In the genomic region with DNA sequence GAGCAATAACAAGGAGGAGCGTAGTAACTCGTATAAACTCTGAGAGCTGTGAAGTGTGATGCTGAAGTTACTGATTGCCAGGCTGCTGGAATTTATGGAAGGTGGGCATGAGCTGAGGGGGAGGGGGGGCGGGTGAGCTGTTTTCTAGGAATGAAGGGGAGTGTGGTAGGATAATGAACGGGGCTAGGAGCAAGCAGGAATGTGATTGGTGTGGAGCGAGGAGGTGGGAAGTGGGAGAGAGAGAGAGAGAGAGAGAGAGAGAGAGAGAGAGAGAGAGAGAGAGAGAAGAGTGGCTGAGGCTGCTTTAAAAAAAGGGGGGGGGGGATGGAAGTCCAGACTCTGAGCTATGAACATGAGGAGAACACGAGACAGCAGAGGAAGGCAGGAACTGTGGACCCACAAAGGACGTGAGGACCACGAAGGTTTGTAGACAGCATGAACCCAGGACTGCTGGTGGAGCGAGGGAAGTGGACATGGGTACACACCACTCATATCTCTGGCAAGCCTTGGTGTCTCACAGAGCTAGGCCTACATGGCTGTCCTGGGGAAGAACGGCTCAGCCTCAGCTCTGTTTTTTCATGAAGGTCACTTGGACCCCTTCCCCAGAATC, we compare ENCODE assay signal across 8 mouse cellular contexts. TPM values are rescaled to one million over a fixed set of nuclear protein-coding genes. Genes with fewer than 3 reads are reported as not detected.
DNase-seq lines count a peak whose midpoint lies in the region; ATAC-seq and TF ChIP-seq lines count a peak whose summit lies in the region.
"Had no signal": no experiment of that assay in that cellular context is flagged by ENCODE, and none has a peak within 500 bp of the region (broad histone marks: within the 10 kb centered on the region; RNA-seq: fewer than 3 reads in every experiment).

No protein-coding gene starts in this region.

- H3K9ac ChIP-seq in lung, postnatal 0 days (replicated peaks; ENCODE audit: low read depth), result no peak overlapping the region
- no peak overlapping the region for H3K9ac ChIP-seq in forebrain, embryonic 16.5 days (replicated peaks; ENCODE audit: low read depth, low read length)
- H3K9ac ChIP-seq in limb, embryonic 14.5 days (ENCODE audit: low read depth, low read length, severe bottlenecking), result peak overlapping the region; percentile 75

- no peak overlapping the region for H3K27ac ChIP-seq in lung, postnatal 0 days (ENCODE audit: low read length)
- H3K27ac ChIP-seq in forebrain, embryonic 16.5 days (ENCODE audit: low read length), result peak overlapping the region; percentile 99
- peak overlapping the region; percentile 99 for H3K27ac ChIP-seq in limb, embryonic 14.5 days (replicated peaks; ENCODE audit: low read depth, low read length)

- no peaks in the 10 kb centered on the region for H3K4me1 ChIP-seq in lung, postnatal 0 days (ENCODE audit: insufficient read depth, low read depth, low read length)
- peaks cover 36% of the 10 kb centered on the region for H3K4me1 ChIP-seq in forebrain, embryonic 16.5 days (replicated peaks; ENCODE audit: control insufficient read depth, insufficient read depth, low read length)
- peaks cover 9% of the 10 kb centered on the region; the same call in 1 of the 2 replicates for H3K4me1 ChIP-seq in limb, embryonic 14.5 days (ENCODE audit: control insufficient read depth, insufficient read depth, low read length)

- TF ChIP-seq POLR2A in limb, embryonic 14.5 days (IDR thresholded peaks at IDR 0.05; ENCODE audit: borderline replicate concordance, extremely low read depth, insufficient read depth, insufficient read length), result no peak

- no peak for ATAC-seq in lung, postnatal 0 days
- ATAC-seq in forebrain, embryonic 16.5 days, result no peak; the same call in 1 of the 2 replicates
- ATAC-seq in limb, embryonic 14.5 days (ENCODE audit: low FRiP score, low read depth), result peak; percentile 36; the same call in 1 of the 2 replicates

- H3K4me2 ChIP-seq in lung, postnatal 0 days (replicated peaks; ENCODE audit: low read depth, low read length), result peak overlapping the region; percentile 66
- peak overlapping the region; percentile 83 for H3K4me2 ChIP-seq in forebrain, embryonic 16.5 days (ENCODE audit: low read length)
- H3K4me2 ChIP-seq in limb, embryonic 14.5 days (replicated peaks; ENCODE audit: low read depth, low read length, severe bottlenecking), result peak overlapping the region; percentile 80

- peak overlapping the region; percentile 64; the same call in 1 of the 2 replicates for H3K4me3 ChIP-seq in lung, postnatal 0 days (ENCODE audit: low read depth, low read length)
- peak overlapping the region; percentile 69; the same call in 1 of the 2 replicates for H3K4me3 ChIP-seq in forebrain, embryonic 16.5 days (replicated peaks; ENCODE audit: low read length)
- peak overlapping the region; percentile 60 for H3K4me3 ChIP-seq in limb, embryonic 14.5 days (replicated peaks; ENCODE audit: low read length)

- H3K9me3 ChIP-seq in lung, postnatal 0 days (ENCODE audit: low read length), result no peaks in the 10 kb centered on the region
- no peaks in the 10 kb centered on the region for H3K9me3 ChIP-seq in forebrain, embryonic 16.5 days (ENCODE audit: control insufficient read depth, low read length)
- no peaks in the 10 kb centered on the region for H3K9me3 ChIP-seq in limb, embryonic 14.5 days (ENCODE audit: control insufficient read depth, low read length)

- no peaks in the 10 kb centered on the region for H3K36me3 ChIP-seq in lung, postnatal 0 days (ENCODE audit: insufficient read depth, low read length)
- H3K36me3 ChIP-seq in forebrain, embryonic 16.5 days (ENCODE audit: control insufficient read depth, insufficient read depth), result no peaks in the 10 kb centered on the region
- H3K36me3 ChIP-seq in limb, embryonic 14.5 days (ENCODE audit: control insufficient read depth, insufficient read depth, low read length), result no peaks in the 10 kb centered on the region

- WGBS in lung, postnatal 0 days, result 26% methylated on average over 10 of the region's 10 CpGs
- 19% methylated on average over 10 of the region's 10 CpGs for WGBS in forebrain, embryonic 16.5 days
- 13% methylated on average over 10 of the region's 10 CpGs for WGBS in limb, embryonic 14.5 days

- no peaks in the 10 kb centered on the region for H3K27me3 ChIP-seq in lung, postnatal 0 days (replicated peaks; ENCODE audit: insufficient read depth, low read length)
- no peaks in the 10 kb centered on the region for H3K27me3 ChIP-seq in forebrain, embryonic 16.5 days (replicated peaks; ENCODE audit: control insufficient read depth, insufficient read depth, low read length)
- no peaks in the 10 kb centered on the region for H3K27me3 ChIP-seq in limb, embryonic 14.5 days (ENCODE audit: control insufficient read depth, insufficient read depth, low read length)

- no peak for TF ChIP-seq CTCF in lung, postnatal 0 days (IDR thresholded peaks at IDR 0.05)

- no peak for TF ChIP-seq EP300 in lung, postnatal 0 days (IDR thresholded peaks at IDR 0.05)

- DNase-seq in lung, postnatal 0 days (ENCODE audit: low spot score), result peak; percentile 55
- DNase-seq in lung, postnatal 14 days, result no peak
- DNase-seq in limb, embryonic 14.5 days (ENCODE audit: low spot score), result peak; percentile 43
- DNase-seq in yolk sac, embryonic 10.5 days (ENCODE audit: low spot score), result peak; percentile 60
- DNase-seq in cerebellum, postnatal 4 days (ENCODE audit: low spot score in 2 of 2), result no peak
- DNase-seq in ovary, postnatal 14 days (ENCODE audit: low spot score), result no peak
- DNase-seq: lung, adult 2 months had no signal

RNA-seq across cellular contexts. Expression of a gene that starts 1.2 kb away (rescaled TPM):
- 26.6 and 27.1 TPM in 2 replicates for polyA plus RNA-seq in lung, postnatal 0 days (2015; fragmentation: Nextera tagmentation; extraction: Ambion mirVana)
- 102 and 109 TPM in 2 replicates for polyA plus RNA-seq in forebrain, embryonic 16.5 days (2015; fragmentation: Nextera tagmentation; extraction: Ambion mirVana)
- 47.6 and 57.0 TPM in 2 replicates for polyA plus RNA-seq in limb, embryonic 14.5 days (2012; rRNA removed)
- polyA plus RNA-seq in limb, embryonic 14.5 days (2014; fragmentation: Nextera tagmentation; extraction: Ambion mirVana), result 54.3 and 60.3 TPM in 2 replicates

Comparison
In these comparisons a context has a peak if more than half of its experiments do, and no peak if none do; other contexts are left out.
1. DNase-seq: peak in lung, postnatal 0 days (single experiment), limb, embryonic 14.5 days (single experiment) and yolk sac, embryonic 10.5 days (single experiment); none in lung, postnatal 14 days (single experiment), cerebellum, postnatal 4 days (0 of 2) and ovary, postnatal 14 days (single experiment).
2. Peak in every context shown above with its lines, with median percentiles within 50 percentile points of each other: H3K4me2 ChIP-seq and H3K4me3 ChIP-seq.